Mouse (Mus musculus): Measurements from ENCODE around the gene Obscn. TPM values are rescaled to one million over a fixed set of nuclear protein-coding genes. Genes with fewer than 3 reads are reported as not detected.

The Obscn gene
- polyA plus RNA-seq, 2 experiments, result 5.4 to 11.0 TPM

DNA sequence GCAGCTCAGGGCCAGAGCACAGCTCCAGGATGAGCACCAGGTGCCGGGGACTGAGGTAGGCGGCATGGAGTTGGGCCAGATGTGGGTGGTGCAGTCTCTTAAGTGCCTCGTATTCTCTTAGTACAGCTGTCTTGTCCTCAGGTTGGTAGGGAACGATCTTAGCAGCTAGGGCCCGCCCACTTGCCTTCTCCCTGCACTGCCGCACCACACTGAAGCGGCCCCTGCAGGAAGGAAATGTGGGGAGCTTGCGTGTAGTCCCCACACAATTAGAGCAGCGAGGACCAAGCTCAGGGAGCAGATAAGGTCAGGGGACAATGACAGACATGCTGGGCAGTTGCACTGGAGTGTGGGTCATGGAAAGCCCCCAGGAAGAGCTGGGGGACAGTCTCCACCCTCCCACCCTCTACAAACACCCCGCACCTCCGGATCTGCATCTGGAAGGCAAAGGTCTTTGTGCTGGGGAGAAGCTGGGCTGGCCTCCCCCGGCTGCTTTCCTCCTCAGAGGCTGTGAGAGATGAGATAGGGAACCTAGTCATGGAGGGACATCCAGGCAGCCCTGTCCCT lies 140.3 kb downstream of the Obscn start:
- TF ChIP-seq POLR2A (IDR thresholded peaks at IDR 0.05; ENCODE audit: borderline replicate concordance, extremely low read depth, insufficient read depth, insufficient read length), result no peak
- H3K27ac ChIP-seq (replicated peaks; ENCODE audit: low read depth, low read length), result no peak overlapping the region
- no peak overlapping the region for H3K4me3 ChIP-seq (replicated peaks; ENCODE audit: low read length)
- H3K36me3 ChIP-seq (ENCODE audit: control insufficient read depth, insufficient read depth, low read length), result peaks cover 8% of the 10 kb centered on the region
- no peak overlapping the region for H3K4me2 ChIP-seq (replicated peaks; ENCODE audit: low read depth, low read length, severe bottlenecking)
- H3K4me1 ChIP-seq (ENCODE audit: control insufficient read depth, insufficient read depth, low read length), result no peaks in the 10 kb centered on the region
- ATAC-seq (ENCODE audit: low FRiP score, low read depth) (no peak), DNase-seq (ENCODE audit: low spot score) (no peak)
- 51% methylated on average over 12 of the region's 12 CpGs for WGBS
- H3K9ac ChIP-seq (ENCODE audit: low read depth, low read length, severe bottlenecking), result no peak overlapping the region
- no peaks in the 10 kb centered on the region for H3K9me3 ChIP-seq (ENCODE audit: control insufficient read depth, low read length)
- 0 out of 2 replicates have a peak, but pooled peaks cover 9% of the 10 kb centered on the region for H3K27me3 ChIP-seq (ENCODE audit: control insufficient read depth, insufficient read depth, low read length)

DNA sequence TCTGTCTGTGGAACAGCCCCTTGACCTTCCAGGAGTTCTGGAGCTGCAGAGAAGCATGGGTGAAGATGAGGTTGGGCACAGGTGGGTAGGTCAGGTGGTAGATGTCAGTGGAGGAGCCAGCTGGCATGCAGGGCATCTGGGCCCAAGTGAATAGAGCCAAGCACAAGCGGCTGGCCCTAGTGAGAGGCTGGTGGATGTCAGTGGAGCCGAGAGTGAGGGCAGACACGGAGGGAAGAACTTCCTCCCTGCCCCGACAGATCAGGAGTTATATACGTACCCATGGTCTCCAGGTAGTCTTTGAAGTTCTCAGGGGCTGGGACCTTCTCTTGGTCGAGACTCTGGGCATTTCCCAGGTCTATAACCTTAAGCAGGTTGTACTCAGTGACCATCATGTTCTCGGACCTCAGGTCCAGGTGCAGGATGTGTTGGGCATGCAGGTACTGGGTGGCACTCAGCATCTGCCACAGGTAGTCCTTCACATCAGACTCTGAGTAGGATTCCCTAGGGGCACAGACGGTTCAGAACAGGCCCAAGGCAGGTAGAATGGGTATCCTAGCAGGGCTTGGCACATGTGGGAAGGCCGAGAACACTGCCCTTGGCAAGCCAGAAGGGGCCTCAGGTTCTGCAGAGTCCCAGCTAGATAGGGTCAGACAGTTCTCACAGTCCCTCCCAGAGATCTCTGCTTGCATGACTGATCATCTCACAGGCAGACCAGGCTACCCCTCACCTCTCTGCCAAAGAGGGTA lies 141.0 kb downstream of the Obscn start:
- no peak overlapping the region for H3K27ac ChIP-seq (replicated peaks; ENCODE audit: low read depth, low read length)
- H3K9ac ChIP-seq (ENCODE audit: low read depth, low read length, severe bottlenecking), result no peak overlapping the region
- no peak for TF ChIP-seq POLR2A (IDR thresholded peaks at IDR 0.05; ENCODE audit: borderline replicate concordance, extremely low read depth, insufficient read depth, insufficient read length)
- no peaks in the 10 kb centered on the region for H3K9me3 ChIP-seq (ENCODE audit: control insufficient read depth, low read length)
- no peak overlapping the region for H3K4me2 ChIP-seq (replicated peaks; ENCODE audit: low read depth, low read length, severe bottlenecking)
- WGBS, result 83% methylated on average over 9 of the region's 9 CpGs
- no peaks in the 10 kb centered on the region for H3K4me1 ChIP-seq (ENCODE audit: control insufficient read depth, insufficient read depth, low read length)
- ATAC-seq (ENCODE audit: low FRiP score, low read depth), result no peak
- no peak for DNase-seq (ENCODE audit: low spot score)
- 0 out of 2 replicates have a peak, but pooled peaks cover 9% of the 10 kb centered on the region for H3K27me3 ChIP-seq (ENCODE audit: control insufficient read depth, insufficient read depth, low read length)
- H3K4me3 ChIP-seq (replicated peaks; ENCODE audit: low read length), result no peak overlapping the region
- peaks cover 14% of the 10 kb centered on the region for H3K36me3 ChIP-seq (ENCODE audit: control insufficient read depth, insufficient read depth, low read length)

DNA sequence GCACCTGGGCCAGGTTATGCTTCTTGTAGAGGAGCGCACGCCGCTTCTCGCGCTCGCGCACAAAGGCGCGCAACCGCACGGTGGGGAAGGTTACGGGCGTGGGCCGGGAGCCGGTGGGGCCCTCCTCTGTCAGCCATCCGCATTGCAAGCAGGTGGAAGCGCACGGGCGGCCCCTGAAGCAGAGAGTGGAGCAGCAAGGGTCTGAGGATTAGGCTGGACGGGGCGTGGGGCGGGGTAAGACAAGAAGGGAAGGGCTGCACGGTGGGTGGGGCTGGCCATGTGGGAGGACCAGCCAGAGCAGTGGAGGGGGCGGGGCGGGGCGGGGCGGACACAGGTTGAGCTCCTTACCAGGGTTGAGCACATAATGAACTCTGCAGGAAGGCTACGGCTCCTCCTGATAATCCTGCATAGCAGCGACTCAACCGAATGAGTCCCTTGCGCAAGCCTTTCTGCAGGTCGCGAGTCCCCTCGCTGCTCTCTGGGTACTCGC lies 141.8 kb downstream of the Obscn start:
- Histone ChIP-seq H3K27ac (replicated peaks; ENCODE audit: low read depth, low read length) (no peak overlapping the region), H3K27me3 (ENCODE audit: control insufficient read depth, insufficient read depth, low read length) (0 out of 2 replicates have a peak, but pooled peaks cover 9% of the 10 kb centered on the region), H3K4me3 (replicated peaks; ENCODE audit: low read length) (peak overlapping the region; percentile 29), H3K9ac (ENCODE audit: low read depth, low read length, severe bottlenecking) (peak overlapping the region; percentile 13; the same call in 1 of the 2 replicates), H3K36me3 (ENCODE audit: control insufficient read depth, insufficient read depth, low read length) (peaks cover 21% of the 10 kb centered on the region), H3K4me2 (replicated peaks; ENCODE audit: low read depth, low read length, severe bottlenecking) (peak overlapping the region; percentile 50), H3K4me1 (ENCODE audit: control insufficient read depth, insufficient read depth, low read length) (no peaks in the 10 kb centered on the region), H3K9me3 (ENCODE audit: control insufficient read depth, low read length) (no peaks in the 10 kb centered on the region)
- 1% methylated on average over 27 of the region's 35 CpGs for WGBS
- DNase-seq (ENCODE audit: low spot score) (peak; percentile 31), ATAC-seq (ENCODE audit: low FRiP score, low read depth) (peak; percentile 47; the same call in 1 of the 2 replicates)
- TF ChIP-seq POLR2A (IDR thresholded peaks at IDR 0.05; ENCODE audit: borderline replicate concordance, extremely low read depth, insufficient read depth, insufficient read length), result no peak

DNA sequence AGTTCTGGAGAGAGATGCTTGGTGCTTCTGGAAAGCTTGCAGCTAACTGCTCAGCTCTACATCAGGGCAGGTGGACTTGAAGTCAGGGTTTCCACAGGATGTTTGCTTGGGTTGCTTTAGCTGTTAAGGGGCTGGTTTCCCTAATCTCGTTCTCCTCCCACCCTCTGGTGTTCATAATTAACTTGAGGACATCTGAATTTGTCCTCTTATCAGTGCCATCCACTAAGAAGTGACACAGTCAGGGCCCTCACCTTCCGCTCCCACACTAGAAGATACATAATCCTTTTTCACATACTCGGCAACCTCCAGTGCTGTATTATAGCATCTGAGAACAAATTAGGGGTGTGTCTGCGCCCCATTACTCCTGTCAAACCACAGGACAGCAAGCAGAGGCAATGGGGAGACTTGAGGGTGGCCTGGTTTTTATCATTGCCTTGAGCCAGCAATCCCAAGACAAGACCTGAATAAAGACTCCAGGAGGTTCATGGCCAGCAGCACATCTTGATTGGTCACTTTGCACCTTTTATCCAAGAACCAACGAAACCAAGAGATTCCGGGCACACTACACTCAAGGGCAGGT lies 143.0 kb downstream of the Obscn start:
- no peak overlapping the region for H3K4me3 ChIP-seq (replicated peaks; ENCODE audit: low read length)
- peaks cover 33% of the 10 kb centered on the region for H3K36me3 ChIP-seq (ENCODE audit: control insufficient read depth, insufficient read depth, low read length)
- ATAC-seq (ENCODE audit: low FRiP score, low read depth) (no peak), DNase-seq (ENCODE audit: low spot score) (no peak)
- WGBS, result 76% methylated on average over 6 of the region's 6 CpGs
- 0 out of 2 replicates have a peak, but pooled peaks cover 9% of the 10 kb centered on the region for H3K27me3 ChIP-seq (ENCODE audit: control insufficient read depth, insufficient read depth, low read length)
- H3K9me3 ChIP-seq (ENCODE audit: control insufficient read depth, low read length), result no peaks in the 10 kb centered on the region
- no peak overlapping the region for H3K9ac ChIP-seq (ENCODE audit: low read depth, low read length, severe bottlenecking)
- TF ChIP-seq POLR2A (IDR thresholded peaks at IDR 0.05; ENCODE audit: borderline replicate concordance, extremely low read depth, insufficient read depth, insufficient read length), result no peak
- H3K27ac ChIP-seq (replicated peaks; ENCODE audit: low read depth, low read length), result no peak overlapping the region
- H3K4me2 ChIP-seq (replicated peaks; ENCODE audit: low read depth, low read length, severe bottlenecking), result no peak overlapping the region
- no peaks in the 10 kb centered on the region for H3K4me1 ChIP-seq (ENCODE audit: control insufficient read depth, insufficient read depth, low read length)

DNA sequence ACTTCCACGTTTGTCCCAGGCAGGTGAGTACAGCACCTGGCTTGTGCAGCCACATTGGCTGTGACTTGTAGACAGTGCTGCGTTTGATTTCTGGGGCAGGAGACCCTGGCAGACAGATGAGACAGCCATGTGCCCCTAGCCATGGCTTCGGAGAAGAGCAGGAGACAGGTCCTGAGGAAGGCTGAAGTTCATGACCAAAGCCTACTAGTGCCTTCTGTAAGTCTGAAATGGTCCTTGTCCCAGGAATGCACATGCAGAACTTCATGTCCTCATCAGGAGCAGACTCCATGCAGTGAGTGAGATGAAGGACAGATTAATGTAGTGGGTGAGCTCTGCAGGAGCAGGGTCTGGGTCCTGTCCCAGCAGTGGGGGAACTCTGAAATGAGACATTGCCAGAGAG lies 144.3 kb downstream of the Obscn start:
- Histone ChIP-seq H3K4me2 (replicated peaks; ENCODE audit: low read depth, low read length, severe bottlenecking) (no peak overlapping the region), H3K9me3 (ENCODE audit: control insufficient read depth, low read length) (no peaks in the 10 kb centered on the region), H3K9ac (ENCODE audit: low read depth, low read length, severe bottlenecking) (no peak overlapping the region), H3K36me3 (ENCODE audit: control insufficient read depth, insufficient read depth, low read length) (peaks cover 45% of the 10 kb centered on the region), H3K27me3 (ENCODE audit: control insufficient read depth, insufficient read depth, low read length) (0 out of 2 replicates have a peak, but pooled peaks cover 9% of the 10 kb centered on the region), H3K4me3 (replicated peaks; ENCODE audit: low read length) (no peak overlapping the region), H3K27ac (replicated peaks; ENCODE audit: low read depth, low read length) (no peak overlapping the region), H3K4me1 (ENCODE audit: control insufficient read depth, insufficient read depth, low read length) (no peaks in the 10 kb centered on the region)
- DNase-seq (ENCODE audit: low spot score), result no peak
- no peak for TF ChIP-seq POLR2A (IDR thresholded peaks at IDR 0.05; ENCODE audit: borderline replicate concordance, extremely low read depth, insufficient read depth, insufficient read length)
- no peak for ATAC-seq (ENCODE audit: low FRiP score, low read depth)
- 78% methylated on average over 3 of the region's 3 CpGs for WGBS

Measured in limb, embryonic 14.5 days (tissue).